Mouse (Mus musculus) hindbrain, embryonic 12.5 days (tissue): ENCODE measurements around the gene Rhox4g. TPM values are rescaled to one million over a fixed set of nuclear protein-coding genes. Genes with fewer than 3 reads are reported as not detected.
"Not testable (repeated sequence)": the region's sequence is repeated elsewhere in the genome, so short reads cannot be mapped to it uniquely, and the experiment has no call there.

Experiments
- ATAC-seq: fragments of 200-750 bp; cut with Nextera tagmentation; 2 replicates; pipeline ENCODE4 v1.8.0; 2017; ENCODE audit warnings: moderate TSS enrichment; ENCODE audit not compliant: low FRiP score
- H3K27ac ChIP-seq: fragments of 300-500 bp; sonication (generic); 2 replicates; pipeline ENCODE4 v1.5.1; 2016; ENCODE audit warnings: mild to moderate bottlenecking
- H3K27me3 ChIP-seq: fragments of 300-500 bp; sonication (generic); 2 replicates; pipeline ENCODE4 v1.6.1; 2016; ENCODE audit warnings: mild to moderate bottlenecking
- H3K36me3 ChIP-seq: fragments of 300-500 bp; sonication (generic); 2 replicates; pipeline ENCODE4 v1.6.1; 2016; ENCODE audit warnings: mild to moderate bottlenecking
- H3K4me1 ChIP-seq: fragments of 300-500 bp; sonication (generic); 2 replicates; pipeline ENCODE4 v1.6.1; 2016
- H3K4me2 ChIP-seq: fragments of 300-500 bp; sonication (generic); replicated peaks from 2 replicates; pipeline ENCODE4 v1.6.1; 2016; ENCODE audit warnings: mild to moderate bottlenecking
- H3K4me3 ChIP-seq: fragments of 300-500 bp; sonication (generic); 2 replicates; pipeline ENCODE4 v1.5.1; 2016; ENCODE audit warnings: mild to moderate bottlenecking
- H3K9ac ChIP-seq: fragments of 300-500 bp; sonication (generic); 2 replicates; pipeline ENCODE4 v1.6.1; 2016; ENCODE audit warnings: mild to moderate bottlenecking, moderate library complexity
- H3K9me3 ChIP-seq: fragments of 300-500 bp; sonication (generic); replicated peaks from 2 replicates; pipeline ENCODE4 v1.6.1; 2016; ENCODE audit warnings: mild to moderate bottlenecking
- WGBS: fragments of 180-500 bp; shearing (Covaris S2); methylation state at CpG from one replicate; pipeline ENCODE4 v1.1.7; 2016; 5-methylcytosine and 5-hydroxymethylcytosine counted together
- polyA plus RNA-seq: library from polyadenylated mRNA; unstranded; fragments of >200 nt; fragmentation: Nextera tagmentation; extraction: Ambion mirVana; gene quantifications from 2 replicates; pipeline ENCODE4 v1.2.1, GENCODE M21; 2016

Gene Rhox4g
- polyA plus RNA-seq = not detected in 2 replicates

- H3K9me3 ChIP-seq, H3K27ac ChIP-seq, H3K4me1 ChIP-seq, H3K27me3 ChIP-seq, H3K36me3 ChIP-seq, ATAC-seq, H3K4me2 ChIP-seq, H3K9ac ChIP-seq, H3K4me3 ChIP-seq: not testable (repeated sequence)
- WGBS = 85% methylated on average over 16 of the region's 20 CpGs
These were observed at the start of gene Rhox4g for GRCm38 (mm10) chrX:37651227-37651626. TSS of gene Rhox4g (minus strand) at chrX:37651327.

- no peak for ATAC-seq
- Histone ChIP-seq H3K4me2 (no peak overlapping the region), H3K9ac (no peak overlapping the region), H3K27me3 (no peaks in the 10 kb centered on the region), H3K4me1 (no peaks in the 10 kb centered on the region), H3K27ac (no peak overlapping the region), H3K4me3 (no peak overlapping the region), H3K9me3 (no peaks in the 10 kb centered on the region), H3K36me3 (no peaks in the 10 kb centered on the region)
- WGBS = 81% methylated on average over 2 of the region's 2 CpGs
These were observed 41.1 kb upstream of the Rhox4g start for GRCm38 (mm10) chrX:37692261-37692660.

- Histone ChIP-seq H3K9me3 (peaks cover 6% of the 10 kb centered on the region; the same call in 1 of the 2 replicates), H3K27me3 (no peaks in the 10 kb centered on the region), H3K27ac (no peak overlapping the region), H3K9ac (no peak overlapping the region), H3K4me3 (no peak overlapping the region), H3K36me3 (no peaks in the 10 kb centered on the region), H3K4me1 (no peaks in the 10 kb centered on the region), H3K4me2 (no peak overlapping the region)
- 87% methylated on average over 24 of the region's 24 CpGs for WGBS
- no peak for ATAC-seq
These were observed 32.0 kb upstream of the Rhox4g start for GRCm38 (mm10) chrX:37683031-37683715.

- not testable (repeated sequence) for H3K4me1 ChIP-seq, ATAC-seq, H3K27ac ChIP-seq, H3K4me2 ChIP-seq, H3K36me3 ChIP-seq, H3K9me3 ChIP-seq, H3K27me3 ChIP-seq, H3K4me3 ChIP-seq, H3K9ac ChIP-seq
- 82% methylated on average over 8 of the region's 8 CpGs for WGBS
These were observed 22.1 kb upstream of the Rhox4g start, which contains the start of gene Rhox2h for GRCm38 (mm10) chrX:37673177-37673576. TSS of gene Rhox2h (minus strand) at chrX:37673277.

- H3K27ac ChIP-seq, H3K4me1 ChIP-seq, H3K36me3 ChIP-seq, H3K27me3 ChIP-seq, ATAC-seq, H3K9ac ChIP-seq, H3K9me3 ChIP-seq, H3K4me2 ChIP-seq, H3K4me3 ChIP-seq: not testable (repeated sequence)
- 82% methylated on average over 1 of the region's 3 CpGs for WGBS
These were observed 17.5 kb upstream of the Rhox4g start, which contains the start of gene Rhox3h for GRCm38 (mm10) chrX:37668664-37669063. TSS of gene Rhox3h (minus strand) at chrX:37668764.

GRCm38 (mm10) chrX:37643370-37643769 is 7.8 kb downstream of the Rhox4g start, which contains the start of gene Rhox2g:
TSS of gene Rhox2g (minus strand) at chrX:37643470.
- 95% methylated on average over 6 of the region's 6 CpGs for WGBS
- not testable (repeated sequence) for H3K27ac ChIP-seq, H3K27me3 ChIP-seq, H3K4me3 ChIP-seq, H3K9ac ChIP-seq, H3K4me2 ChIP-seq, ATAC-seq, H3K9me3 ChIP-seq, H3K4me1 ChIP-seq, H3K36me3 ChIP-seq

- not testable (repeated sequence) for H3K9ac ChIP-seq, H3K27ac ChIP-seq, H3K4me2 ChIP-seq, H3K27me3 ChIP-seq, H3K9me3 ChIP-seq, ATAC-seq, H3K4me1 ChIP-seq, H3K4me3 ChIP-seq, H3K36me3 ChIP-seq
- WGBS = 83% methylated on average over 2 of the region's 2 CpGs
These were observed 22.6 kb downstream of the Rhox4g start, which contains the start of gene Rhox3g for GRCm38 (mm10) chrX:37628512-37628911. TSS of gene Rhox3g (minus strand) at chrX:37628612.

GRCm38 (mm10) chrX:37607604-37608003 is 43.5 kb downstream of the Rhox4g start, which contains the start of gene Rhox4f:
TSS of gene Rhox4f (minus strand) at chrX:37607704.
- ATAC-seq, H3K36me3 ChIP-seq: not testable (repeated sequence)
- 91% methylated on average over 16 of the region's 19 CpGs for WGBS

More at GRCm38 (mm10) chrX:37607604-37608003, 43.5 kb downstream of the Rhox4g start, which contains the start of gene Rhox4f:
- not testable (repeated sequence) for H3K4me3 ChIP-seq, H3K27me3 ChIP-seq, H3K4me2 ChIP-seq, H3K9me3 ChIP-seq, H3K27ac ChIP-seq, H3K9ac ChIP-seq, H3K4me1 ChIP-seq

Other genes starting within 250 kb of the Rhox4g start
- 0.67 and 1.2 TPM in 2 replicates for gene Rhox2b, start 239.3 kb downstream of the Rhox4g start, polyA plus RNA-seq
- 1.6 and 2.4 TPM in 2 replicates for gene Rhox4b, start 218.8 kb downstream of the Rhox4g start, polyA plus RNA-seq
- 2.9 and 3.1 TPM in 2 replicates for gene Rhox2c, start 197.6 kb downstream of the Rhox4g start, polyA plus RNA-seq
- not detected in 2 replicates for gene Rhox3c, start 192.7 kb downstream of the Rhox4g start, polyA plus RNA-seq
- not detected in 2 replicates for gene Rhox4c, start 171.0 kb downstream of the Rhox4g start, polyA plus RNA-seq
- gene Rhox2d, start 157.9 kb downstream of the Rhox4g start, polyA plus RNA-seq = 0.54 TPM in 1 of 2 replicates, not detected in the other
- 0.45 TPM in 1 of 2 replicates, not detected in the other for gene Rhox4d, start 137.0 kb downstream of the Rhox4g start, polyA plus RNA-seq
- 0.61 TPM in 1 of 2 replicates, not detected in the other for gene Rhox2e, start 120.9 kb downstream of the Rhox4g start, polyA plus RNA-seq
- not detected in 2 replicates for gene Rhox3e, start 109.3 kb downstream of the Rhox4g start, polyA plus RNA-seq
- gene Rhox4e, start 93.9 kb downstream of the Rhox4g start, polyA plus RNA-seq = not detected in 2 replicates
- 1.2 TPM in 1 of 2 replicates, not detected in the other for gene Rhox2f, start 79.9 kb downstream of the Rhox4g start, polyA plus RNA-seq
- not detected in 2 replicates for gene Rhox3f, start 70.3 kb downstream of the Rhox4g start, polyA plus RNA-seq
- not detected in 2 replicates for gene Rhox4f, start 43.6 kb downstream of the Rhox4g start, polyA plus RNA-seq
- not detected in 2 replicates for gene Rhox3g, start 22.7 kb downstream of the Rhox4g start, polyA plus RNA-seq
- 1.1 TPM in 1 of 2 replicates, not detected in the other for gene Rhox2g, start 7.9 kb downstream of the Rhox4g start, polyA plus RNA-seq
- gene Rhox3h, start 17.4 kb upstream of the Rhox4g start, polyA plus RNA-seq = not detected in 2 replicates
- 0.53 TPM in 1 of 2 replicates, not detected in the other for gene Rhox2h, start 21.9 kb upstream of the Rhox4g start, polyA plus RNA-seq
- gene Rhox5, start 153.5 kb upstream of the Rhox4g start, polyA plus RNA-seq = 0.49 TPM in 1 of 2 replicates, not detected in the other
- gene Rhox6, start 175.6 kb upstream of the Rhox4g start, polyA plus RNA-seq = not detected in 2 replicates
- not detected in 2 replicates for gene Rhox7a, start 180.4 kb upstream of the Rhox4g start, polyA plus RNA-seq
- gene Rhox8, start 227.6 kb upstream of the Rhox4g start, polyA plus RNA-seq = not detected in 2 replicates
- gene Rhox7b, start 245.9 kb upstream of the Rhox4g start, polyA plus RNA-seq = not detected in 2 replicates